Mouse (Mus musculus): Measurements from ENCODE around the gene Ntm. TPM values are rescaled to one million over a fixed set of nuclear protein-coding genes. Genes with fewer than 3 reads are reported as not detected.

The Ntm gene
- polyA plus RNA-seq (2014; fragmentation: Illumina TruSeq; extraction: RNeasy Lipid Tissue Mini Kit (QIAGEN cat#74804); ENCODE audit: low read depth, low replicate concordance): 0.81 TPM

GRCm38 (mm10) chr9:29962978-29963377 is at the start of gene Ntm:
Ntm (minus strand) TSS chr9:29963141.

Data from kidney, adult 10 weeks (tissue).